Mouse (Mus musculus): ENCODE data around the gene Timmdc1.

DNA sequence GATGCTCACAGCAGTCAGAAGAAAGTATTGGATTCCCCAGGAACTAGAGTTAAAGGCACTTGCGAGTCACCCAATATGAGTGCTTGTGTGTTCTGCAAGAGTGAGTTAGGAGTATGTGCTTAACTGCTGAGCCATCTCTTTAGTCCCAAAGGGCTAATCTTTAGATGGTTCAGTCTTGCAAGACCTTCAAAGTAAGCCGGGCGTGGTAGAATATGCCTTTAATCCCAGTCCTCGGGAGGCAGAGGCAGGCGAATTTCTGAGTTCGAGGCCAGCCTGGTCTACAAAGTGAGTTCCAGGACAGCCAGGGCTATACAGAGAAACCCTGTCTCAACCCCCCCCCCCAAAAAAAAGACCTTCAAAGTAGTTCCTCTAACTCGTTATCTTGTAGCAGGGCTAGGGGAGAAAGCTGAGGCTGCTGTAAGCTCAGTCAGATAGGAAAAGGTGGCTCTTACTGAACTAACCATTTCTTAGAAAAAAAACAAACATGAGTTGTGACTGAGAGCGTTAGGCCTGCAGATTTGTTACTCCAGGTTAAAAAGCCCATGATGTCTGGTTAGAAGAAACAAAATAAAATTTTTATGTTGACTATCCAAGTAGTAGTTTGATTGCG lies 47.7 kb downstream of the Timmdc1 start:
- no peak for TF ChIP-seq CTCF (IDR thresholded peaks at IDR 0.05; ENCODE audit: low read depth)
- no peak for TF ChIP-seq EP300 (IDR thresholded peaks at IDR 0.05; ENCODE audit: low read depth)

All from heart, postnatal 0 days (tissue).